Mouse (Mus musculus) layer of hippocampus, postnatal 36 days (tissue): Measurements from ENCODE around the gene Gm21887. TPM values are rescaled to one million over a fixed set of nuclear protein-coding genes. Genes with fewer than 3 reads are reported as not detected.
"Not testable (repeated sequence)": the region's sequence is repeated elsewhere in the genome, so short reads cannot be mapped to it uniquely, and the experiment has no call there.

Source experiments
- DNase-seq, 2 experiments: peaks; one replicate each; pipeline ENCODE4 v3.0.0; 2022
- total RNA-seq, 2 experiments: library from RNA; stranded (reverse); gene quantifications; 2 replicates each; pipeline ENCODE4 v1.2.3; 2021

Gene Gm21887
- total RNA-seq, 2 experiments from 2014 or later, result 230 to 241 TPM

DNA sequence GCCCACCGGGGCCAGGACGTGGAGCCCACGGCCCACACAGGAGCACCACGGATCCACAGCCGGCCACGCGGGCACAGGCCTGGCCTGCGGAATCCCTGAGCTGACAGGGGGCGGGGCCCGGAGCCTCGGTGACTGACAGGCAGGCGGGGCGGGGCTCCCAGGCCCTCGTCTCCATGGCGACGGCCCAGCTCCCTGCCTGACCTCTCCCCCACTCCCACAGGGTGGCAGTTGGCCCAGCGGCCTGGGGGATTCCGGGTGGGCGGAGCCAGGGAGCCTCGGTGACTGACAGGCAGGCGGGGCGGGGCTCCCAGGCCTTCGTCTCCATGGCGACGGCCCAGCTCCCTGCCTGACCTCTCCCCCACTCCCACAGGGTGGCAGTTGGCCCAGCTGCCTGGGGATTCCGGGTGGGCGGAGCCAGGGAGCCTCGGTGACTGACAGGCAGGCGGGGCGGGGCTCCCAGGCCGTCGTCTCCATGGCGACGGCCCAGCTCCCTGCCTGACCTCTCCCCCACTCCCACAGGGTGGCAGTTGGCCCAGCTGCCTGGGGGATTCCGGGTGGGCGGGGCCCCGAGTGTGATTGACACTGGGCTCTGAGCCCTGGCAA, 11.5 kb upstream of the Gm21887 start:
- peak; percentile 99 to 100 for DNase-seq

DNA sequence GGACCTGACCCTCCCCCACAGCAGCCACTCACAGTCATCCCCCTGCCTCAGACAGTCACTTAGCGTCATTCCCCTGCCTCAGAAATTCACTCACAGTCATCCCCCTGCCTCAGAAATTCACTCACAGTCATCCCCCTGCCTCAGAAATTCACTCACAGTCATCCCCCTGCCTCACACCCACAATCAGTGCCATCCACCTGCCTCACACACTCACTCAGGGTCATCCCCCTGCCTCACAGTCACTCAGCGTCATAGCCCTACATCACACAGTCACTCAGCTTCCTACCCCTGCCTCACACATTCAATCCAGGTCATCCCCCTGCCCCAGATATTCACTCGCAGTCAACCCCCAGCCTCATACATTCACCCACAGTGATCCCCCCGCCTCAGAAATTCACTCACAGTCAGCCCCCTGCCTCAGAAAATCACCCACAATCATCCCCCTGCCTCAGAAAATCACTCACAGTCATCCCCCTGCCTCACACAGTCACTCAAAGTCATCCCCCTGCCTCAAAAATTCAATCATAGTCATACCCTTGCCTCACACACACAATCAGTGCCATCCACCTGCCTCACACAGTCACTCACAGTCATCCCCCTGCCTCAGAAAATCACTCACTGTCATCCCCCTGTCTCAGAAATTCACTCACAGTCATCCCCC, 10.8 kb upstream of the Gm21887 start:
- not testable (repeated sequence) for DNase-seq

DNA sequence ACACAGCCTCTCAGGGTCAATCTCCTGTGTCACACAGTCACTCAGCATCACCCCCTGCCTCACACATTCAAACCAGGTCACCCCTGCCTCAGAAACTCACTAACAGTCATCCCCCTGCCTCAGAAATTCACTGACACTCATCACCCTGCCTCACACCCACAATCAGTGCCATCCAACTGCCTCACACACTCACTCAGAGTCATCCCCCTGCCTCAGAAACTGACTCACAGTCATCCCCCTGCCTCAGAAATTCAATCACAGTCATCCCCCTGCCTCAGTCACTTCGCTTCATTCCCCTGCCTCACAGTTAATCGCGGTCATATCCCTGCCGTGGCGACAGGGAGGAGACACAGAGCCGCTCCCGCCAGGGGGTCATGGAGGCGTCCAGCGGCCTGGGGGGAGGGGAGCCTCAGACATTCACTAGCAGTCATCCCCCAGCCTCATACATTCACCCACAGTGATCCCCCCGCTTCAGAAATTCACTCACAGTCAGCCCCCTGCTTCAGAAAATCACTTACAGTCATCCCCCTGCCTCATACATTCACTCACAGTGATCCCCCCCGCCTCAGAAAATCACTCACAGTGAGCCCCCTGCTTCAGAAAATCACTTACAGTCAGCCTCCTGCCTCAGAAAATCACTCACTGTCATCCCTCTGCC, 10.1 kb upstream of the Gm21887 start:
- peak in 1 of 2 experiments; percentile 42 for DNase-seq

DNA sequence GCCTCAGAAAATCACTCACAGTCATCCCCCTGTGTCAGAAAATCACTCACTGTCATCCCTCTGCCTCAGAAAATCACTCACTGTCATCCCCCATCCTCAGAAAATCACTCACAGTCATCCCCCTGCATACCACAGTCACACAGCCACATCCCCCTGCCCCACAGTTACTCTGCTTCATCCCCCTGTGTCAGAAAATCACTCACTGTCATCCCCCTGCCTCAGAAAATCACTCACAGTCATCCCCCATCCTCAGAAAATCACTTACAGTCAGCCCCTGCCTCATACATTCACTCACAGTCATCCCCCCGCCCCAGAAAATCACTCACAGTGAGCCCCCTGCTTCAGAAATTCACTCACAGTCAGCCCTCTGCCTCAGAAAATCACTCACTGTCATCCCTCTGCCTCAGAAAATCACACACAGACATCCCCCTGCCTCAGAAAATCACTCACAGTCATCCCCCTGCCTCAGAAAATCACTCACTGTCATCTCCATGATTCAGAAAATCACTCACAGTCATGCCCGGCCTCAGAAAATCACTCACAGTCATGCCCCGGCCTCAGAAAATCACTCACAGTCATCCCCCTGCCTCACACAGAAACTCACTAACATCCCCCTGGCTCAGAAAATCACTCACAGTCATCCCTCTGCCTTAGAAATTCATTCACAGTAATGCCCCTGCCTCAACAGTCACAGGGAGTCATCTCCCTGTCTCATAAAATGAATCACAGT, 9.4 kb upstream of the Gm21887 start:
- not testable (repeated sequence) for DNase-seq

DNA sequence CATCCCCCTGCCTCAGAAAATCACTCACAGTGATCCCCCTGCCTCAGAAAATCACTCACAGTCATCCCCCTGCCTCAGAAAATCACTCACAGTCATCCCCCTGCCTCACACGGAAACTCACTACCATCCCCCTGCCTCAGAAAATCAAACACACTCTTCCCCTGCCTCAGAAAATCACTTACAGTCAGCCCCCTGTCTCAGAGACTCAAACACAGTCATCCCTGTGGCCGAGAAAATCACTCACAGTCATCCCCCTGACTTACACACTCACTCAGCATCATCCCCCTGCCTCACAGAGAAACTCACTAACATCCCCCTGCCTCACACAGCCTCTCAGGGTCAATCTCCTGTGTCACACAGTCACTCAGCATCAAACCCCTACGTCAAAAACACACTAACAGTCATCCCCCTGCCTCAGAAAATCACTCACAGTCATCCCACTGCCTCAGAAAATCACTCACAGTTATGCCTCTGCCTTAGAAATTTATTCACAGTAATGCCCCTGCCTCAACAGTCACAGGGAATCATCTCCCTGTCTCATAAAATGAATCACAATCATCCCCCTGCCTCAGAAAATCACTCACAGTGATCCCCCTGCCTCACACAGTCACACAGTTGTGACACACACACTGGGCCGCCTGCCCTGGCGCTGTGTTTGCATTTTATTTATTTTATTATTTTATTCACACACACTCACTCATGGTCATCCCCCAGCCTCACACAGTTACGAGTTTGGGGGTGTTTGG, 8.6 kb upstream of the Gm21887 start:
- not testable (repeated sequence) for DNase-seq

DNA sequence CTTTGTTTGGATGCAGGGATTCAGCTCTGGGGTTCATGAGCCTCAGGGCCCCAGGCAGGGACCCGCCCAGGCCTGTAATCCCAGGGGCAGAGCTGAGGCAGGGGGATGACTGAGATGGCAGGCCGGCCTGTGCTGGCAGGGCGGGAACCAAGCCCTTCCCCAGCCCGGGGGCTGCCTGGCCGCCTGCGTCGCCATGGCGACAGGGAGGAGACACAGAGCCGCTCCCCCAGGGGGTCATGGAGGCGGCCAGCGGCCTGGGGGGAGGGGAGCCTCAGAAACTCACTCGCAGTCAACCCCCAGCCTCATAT, 8.1 kb upstream of the Gm21887 start:
- DNase-seq, result not testable (repeated sequence)

DNA sequence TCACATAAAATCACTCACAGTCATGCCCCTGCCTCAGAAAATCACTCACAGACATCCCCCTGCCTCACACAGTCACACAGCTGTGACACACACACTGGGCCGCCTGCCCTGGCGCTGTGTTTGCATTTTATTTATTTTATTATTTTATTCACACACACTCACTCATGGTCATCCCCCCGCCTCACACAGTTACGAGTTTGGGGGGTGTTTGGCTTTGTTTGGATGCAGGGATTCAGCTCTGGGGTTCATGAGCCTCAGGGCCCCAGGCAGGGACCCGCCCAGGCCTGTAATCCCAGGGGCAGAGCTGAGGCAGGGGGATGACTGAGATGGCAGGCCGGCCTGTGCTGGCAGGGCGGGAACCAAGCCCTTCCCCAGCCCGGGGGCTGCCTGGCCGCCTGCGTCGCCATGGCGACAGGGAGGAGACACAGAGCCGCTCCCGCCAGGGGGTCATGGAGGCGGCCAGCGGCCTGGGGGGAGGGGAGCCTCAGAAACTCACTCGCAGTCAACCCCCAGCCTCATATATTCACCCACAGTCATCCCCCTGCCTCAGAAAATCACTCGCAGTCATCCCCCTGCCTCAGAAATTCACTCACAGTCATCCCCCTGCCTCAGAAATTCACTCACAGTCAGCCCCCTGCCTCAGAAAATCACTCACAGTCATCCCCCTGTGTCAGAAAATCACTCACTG, 6.8 kb upstream of the Gm21887 start:
- DNase-seq, result not testable (repeated sequence)

DNA sequence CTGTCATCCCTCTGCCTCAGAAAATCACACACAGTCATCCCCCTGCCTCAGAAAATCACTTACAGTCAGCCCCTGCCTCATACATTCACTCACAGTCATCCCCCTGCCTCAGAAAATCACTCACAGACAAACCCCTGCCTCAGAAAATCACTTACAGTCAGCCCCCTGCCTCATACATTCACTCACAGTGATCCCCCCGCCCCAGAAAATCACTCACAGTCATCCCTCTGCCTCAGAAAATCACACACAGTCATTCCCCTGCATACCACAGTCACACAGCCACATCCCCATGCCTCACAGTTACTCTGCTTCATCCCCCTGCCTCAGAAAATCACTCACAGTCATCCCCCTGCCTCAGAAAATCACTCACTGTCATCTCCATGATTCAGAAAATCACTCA, 5.9 kb upstream of the Gm21887 start:
- not testable (repeated sequence) for DNase-seq

DNA sequence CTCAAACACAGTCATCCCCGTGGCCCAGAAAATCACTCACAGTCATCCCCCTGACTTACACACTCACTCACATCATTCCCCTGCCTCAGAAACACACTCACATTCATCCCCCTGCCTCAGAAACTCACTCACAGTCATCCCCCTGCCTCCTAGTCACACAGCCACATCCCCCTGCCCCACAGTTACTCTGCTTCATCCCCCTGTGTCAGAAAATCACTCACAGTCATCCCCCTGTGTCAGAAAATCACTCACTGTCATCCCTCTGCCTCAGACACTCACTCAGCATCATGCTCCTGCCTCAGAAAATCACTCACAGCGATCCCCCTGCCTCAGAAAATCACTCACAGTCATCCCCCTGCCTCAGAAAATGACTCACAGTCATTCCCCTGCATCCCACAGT, 5.2 kb upstream of the Gm21887 start:
- not testable (repeated sequence) for DNase-seq

DNA sequence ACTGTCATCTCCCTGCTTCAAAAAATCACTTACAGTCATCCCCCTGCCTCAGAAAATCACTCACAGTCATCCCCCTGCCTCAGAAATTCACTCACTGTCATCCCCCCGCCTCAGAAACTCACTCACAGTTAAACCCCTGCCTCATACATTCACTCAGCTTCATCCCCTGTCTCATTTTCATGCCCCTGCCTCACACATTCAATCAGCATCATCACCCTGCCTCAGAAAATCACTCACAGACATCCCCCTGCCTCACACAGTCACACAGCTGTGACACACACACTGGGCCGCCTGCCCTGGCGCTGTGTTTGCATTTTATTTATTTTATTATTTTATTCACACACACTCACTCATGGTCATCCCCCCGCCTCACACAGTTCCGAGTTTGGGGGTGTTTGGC, 4.7 kb upstream of the Gm21887 start:
- not testable (repeated sequence) for DNase-seq

DNA sequence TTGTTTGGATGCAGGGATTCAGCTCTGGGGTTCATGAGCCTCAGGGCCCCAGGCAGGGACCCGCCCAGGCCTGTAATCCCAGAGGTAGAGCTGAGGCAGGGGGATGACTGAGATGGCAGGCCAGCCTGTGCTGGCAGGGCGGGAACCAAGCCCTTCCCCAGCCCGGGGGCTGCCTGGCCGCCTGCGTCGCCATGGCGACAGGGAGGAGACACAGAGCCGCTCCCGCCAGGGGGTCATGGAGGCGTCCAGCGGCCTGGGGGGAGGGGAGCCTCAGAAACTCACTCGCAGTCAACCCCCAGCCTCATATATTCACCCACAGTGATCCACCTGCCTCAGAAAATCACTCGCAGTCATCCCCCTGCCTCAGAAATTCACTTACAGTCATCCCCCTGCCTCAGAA, 4.3 kb upstream of the Gm21887 start:
- peak in 1 of 2 experiments; percentile 28 for DNase-seq

DNA sequence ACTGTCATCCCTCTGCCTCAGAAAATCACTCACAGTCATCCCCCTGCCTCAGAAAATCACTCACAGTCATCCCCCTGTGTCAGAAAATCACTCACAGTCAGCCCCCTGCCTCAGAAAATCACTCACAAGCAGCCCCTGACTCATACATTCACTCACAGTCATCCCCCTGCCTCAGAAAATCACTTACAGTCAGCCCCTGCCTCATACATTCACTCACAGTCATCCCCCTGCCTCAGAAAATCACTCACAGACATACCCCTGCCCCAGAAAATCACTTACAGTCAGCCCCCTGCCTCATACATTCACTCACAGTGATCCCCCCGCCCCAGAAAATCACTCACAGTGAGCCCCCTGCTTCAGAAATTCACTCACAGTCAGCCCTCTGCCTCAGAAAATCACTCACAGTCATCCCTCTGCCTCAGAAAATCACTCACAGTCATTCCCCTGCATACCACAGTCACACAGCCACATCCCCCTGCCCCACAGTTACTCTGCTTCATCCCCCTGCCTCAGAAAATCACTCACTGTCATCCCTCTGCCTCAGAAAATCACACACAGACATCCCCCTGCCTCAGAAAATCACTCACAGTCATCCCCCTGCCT, 3.7 kb upstream of the Gm21887 start:
- DNase-seq, result not testable (repeated sequence)

DNA sequence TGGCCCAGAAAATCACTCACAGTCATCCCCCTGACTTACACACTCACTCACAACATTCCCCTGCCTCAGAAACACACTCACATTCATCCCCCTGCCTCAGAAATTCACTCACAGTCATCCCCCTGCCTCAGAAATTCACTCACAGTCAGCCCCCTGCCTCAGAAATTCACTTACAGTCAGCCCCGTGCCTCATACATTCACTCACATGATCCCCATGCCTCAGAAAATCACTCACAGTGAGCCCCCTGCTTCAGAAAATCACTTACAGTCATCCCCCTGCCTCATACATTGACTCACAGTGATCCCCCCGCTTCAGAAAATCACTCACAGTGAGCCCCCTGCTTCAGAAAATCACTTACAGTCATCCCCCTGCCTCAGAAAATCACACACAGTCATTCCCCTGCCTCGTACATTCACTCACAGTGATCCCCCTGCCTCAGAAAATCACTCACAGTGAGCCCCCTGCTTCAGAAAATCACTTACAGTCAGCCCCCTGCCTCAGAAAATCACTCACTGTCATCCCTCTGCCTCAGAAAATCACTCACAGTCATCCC, 2.7 kb upstream of the Gm21887 start:
- DNase-seq, result not testable (repeated sequence)

DNA sequence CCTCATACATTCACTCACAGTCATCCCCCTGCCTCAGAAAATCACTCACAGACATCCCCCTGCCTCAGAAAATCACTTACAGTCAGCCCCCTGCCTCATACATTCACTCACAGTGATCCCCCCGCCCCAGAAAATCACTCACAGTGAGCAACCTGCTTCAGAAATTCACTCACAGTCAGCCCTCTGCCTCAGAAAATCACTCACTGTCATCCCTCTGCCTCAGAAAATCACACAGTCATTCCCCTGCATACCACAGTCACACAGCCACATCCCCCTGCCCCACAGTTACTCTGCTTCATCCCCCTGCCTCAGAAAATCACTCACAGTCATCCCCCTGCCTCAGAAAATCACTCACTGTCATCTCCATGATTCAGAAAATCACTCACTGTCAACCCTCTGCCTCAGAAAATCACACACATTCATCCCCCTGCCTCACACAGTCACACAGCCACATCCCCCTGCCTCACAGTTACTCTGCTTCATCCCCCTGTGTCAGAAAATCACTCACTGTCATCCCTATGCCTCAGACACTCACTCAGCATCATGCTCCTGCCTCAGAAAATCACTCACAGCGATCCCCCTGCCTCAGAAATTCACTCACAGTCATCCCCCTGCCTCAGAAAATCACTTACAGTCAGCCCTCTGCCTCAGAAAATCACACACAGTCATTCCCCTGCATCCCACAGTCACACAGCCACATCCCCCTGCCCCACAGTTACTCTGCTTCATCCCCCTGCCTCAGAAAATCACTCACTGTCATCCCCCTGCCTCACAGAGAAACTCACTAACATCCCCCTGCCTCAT, 1.9 kb upstream of the Gm21887 start:
- not testable (repeated sequence) for DNase-seq

DNA sequence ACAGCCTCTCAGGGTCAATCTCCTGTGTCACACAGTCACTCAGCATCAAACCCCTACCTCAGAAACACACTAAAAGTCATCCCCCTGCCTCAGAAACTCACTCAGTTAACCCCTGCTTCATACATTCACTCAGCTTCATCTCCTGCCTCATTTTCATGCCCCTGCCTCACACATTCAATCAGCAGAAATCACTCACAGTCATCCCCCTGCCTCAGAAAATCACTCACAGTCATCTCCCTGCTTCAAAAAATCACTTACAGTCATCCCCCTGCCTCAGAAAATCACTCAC, 1.3 kb upstream of the Gm21887 start:
- DNase-seq, result not testable (repeated sequence)

DNA sequence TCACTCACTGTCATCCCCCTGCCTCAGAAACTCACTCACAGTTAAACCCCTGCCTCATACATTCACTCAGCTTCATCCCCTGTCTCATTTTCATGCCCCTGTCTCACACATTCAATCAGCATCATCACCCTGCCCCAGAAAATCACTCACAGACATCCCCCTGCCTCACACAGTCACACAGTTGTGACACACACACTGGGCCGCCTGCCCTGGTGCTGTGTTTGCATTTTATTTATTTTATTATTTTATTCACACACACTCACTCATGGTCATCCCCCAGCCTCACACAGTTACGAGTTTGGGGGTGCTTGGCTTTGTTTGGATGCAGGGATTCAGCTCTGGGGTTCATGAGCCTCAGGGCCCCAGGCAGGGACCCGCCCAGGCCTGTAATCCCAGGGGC, 875 bp upstream of the Gm21887 start:
- DNase-seq, result peak in 1 of 2 experiments; percentile 56

DNA sequence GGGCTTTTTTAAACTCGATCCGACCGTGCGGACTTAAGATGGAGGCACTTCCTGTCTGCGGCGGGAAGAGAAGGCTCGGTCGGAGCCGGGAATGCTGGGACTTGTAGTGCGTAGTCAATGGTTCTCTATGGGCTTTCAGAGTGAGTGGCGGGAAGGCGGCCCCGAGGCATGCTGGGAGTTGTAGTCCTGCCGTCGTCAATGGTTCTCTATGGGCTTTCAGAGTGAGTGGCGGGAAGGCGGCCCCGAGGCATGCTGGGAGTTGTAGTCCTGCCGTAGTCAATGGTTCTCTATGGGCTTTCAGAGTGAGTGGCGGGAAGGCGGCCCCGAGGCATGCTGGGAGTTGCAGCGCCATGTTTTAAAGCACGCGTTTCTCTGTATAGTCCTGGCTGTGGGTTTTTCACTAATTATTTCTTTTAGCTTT, 352 bp downstream of the Gm21887 start:
- DNase-seq, result peak; percentile 100

DNA sequence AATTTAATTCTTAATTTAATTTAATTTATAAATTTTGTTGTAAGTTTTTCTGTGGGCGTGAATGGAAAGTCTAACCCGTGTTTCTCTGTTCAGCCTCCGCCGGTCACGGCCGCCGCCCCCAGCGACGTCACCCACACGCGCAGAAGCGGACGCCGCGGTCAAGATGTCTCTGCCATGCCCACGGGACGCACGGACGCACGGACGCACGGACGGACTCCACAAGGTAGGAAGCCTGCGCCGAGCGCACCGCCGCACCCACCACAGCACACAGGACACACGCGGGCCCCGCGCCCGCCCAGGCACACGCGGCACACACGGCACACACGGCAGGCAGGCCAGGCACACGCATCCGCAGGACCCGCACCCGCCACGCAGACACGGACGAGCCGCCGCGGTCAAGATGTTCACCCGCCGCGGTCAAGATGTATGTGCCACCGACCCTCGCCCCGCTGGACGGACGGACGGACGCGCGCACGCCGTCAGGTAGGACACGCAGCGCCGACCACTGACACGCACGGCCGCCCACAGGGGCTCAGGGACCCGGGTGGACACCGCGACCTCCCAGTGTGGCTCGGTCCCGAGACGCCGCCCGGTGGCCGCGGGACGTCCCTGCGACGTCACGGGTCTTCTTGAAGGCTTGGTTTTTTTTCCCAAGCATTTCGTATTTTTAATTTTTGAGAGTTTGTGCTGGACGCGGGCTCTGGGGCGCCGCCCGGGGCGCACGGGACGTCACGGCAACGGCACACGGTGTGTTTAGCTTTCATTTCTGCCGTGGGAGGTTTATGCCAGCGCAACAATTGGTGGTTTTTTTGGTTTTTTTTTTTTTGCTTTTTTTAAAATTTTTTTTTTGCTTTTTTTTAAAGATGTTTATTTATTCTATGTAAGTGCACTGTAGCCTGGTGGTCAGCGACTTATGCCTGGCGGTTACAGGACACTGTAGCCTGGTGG, 1.4 kb downstream of the Gm21887 start:
- peak in 1 of 2 experiments; percentile 71 for DNase-seq

DNA sequence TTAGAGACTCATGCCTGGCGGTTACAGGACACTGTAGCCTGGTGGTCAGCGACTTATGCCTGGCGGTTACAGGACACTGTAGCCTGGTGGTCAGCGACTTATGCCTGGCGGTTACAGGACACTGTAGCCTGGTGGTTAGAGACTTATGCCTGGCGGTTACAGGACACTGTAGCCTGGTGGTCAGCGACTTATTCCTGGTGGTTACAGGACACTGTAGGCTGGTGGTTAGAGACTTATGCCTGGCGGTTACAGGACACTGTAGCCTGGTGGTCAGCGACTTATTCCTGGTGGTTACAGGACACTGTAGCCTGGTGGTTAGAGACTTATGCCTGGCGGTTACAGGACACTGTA, 2.0 kb downstream of the Gm21887 start:
- DNase-seq, result not testable (repeated sequence)
